In genomic region chr3:117494118-117494517, GRCm38 (mm10) we compare ENCODE assay signal across 9 mouse cellular contexts.
DNase-seq lines count a peak whose midpoint lies in the region; ATAC-seq and TF ChIP-seq lines count a peak whose summit lies in the region.
"Had no signal": no experiment of that assay in that cellular context is flagged by ENCODE, and none has a peak within 500 bp of the region (broad histone marks: within the 10 kb centered on the region; RNA-seq: fewer than 3 reads in every experiment).

No protein-coding gene starts in this region.

- H3K27me3 ChIP-seq in testis, adult 2 months (ENCODE audit: control insufficient read depth, insufficient read depth, low read length), result no peaks in the 10 kb centered on the region

- H3K4me1 ChIP-seq in testis, adult 2 months (ENCODE audit: control insufficient read depth, insufficient read depth, low read length), result no peaks in the 10 kb centered on the region
- H3K4me1 ChIP-seq in cortical plate, adult 2 months (ENCODE audit: control insufficient read depth, insufficient read depth, low read length), result no peaks in the 10 kb centered on the region

- H3K36me3 ChIP-seq in testis, adult 2 months (ENCODE audit: control insufficient read depth, insufficient read depth, low read length), result no peaks in the 10 kb centered on the region

- H3K27ac ChIP-seq in testis, adult 2 months (ENCODE audit: control insufficient read depth, insufficient read depth, low read depth, low read length), result no peak overlapping the region
- H3K27ac ChIP-seq in cortical plate, adult 2 months (ENCODE audit: insufficient read depth, low read length), result no peak overlapping the region
- H3K27ac ChIP-seq: macrophage had no signal

- no peak for TF ChIP-seq POLR2A in testis, adult 2 months (IDR thresholded peaks at IDR 0.05; ENCODE audit: control insufficient read depth, low read depth, low read length)
- no peak for TF ChIP-seq POLR2A in cortical plate, adult 2 months (IDR thresholded peaks at IDR 0.05; ENCODE audit: extremely low read depth, insufficient read depth, low read length)

- no peak overlapping the region for H3K4me3 ChIP-seq in testis, adult 2 months (ENCODE audit: control insufficient read depth, low read depth, low read length)
- no peak overlapping the region for H3K4me3 ChIP-seq in cortical plate, adult 2 months (ENCODE audit: insufficient read depth, low read length)

- no peak for ATAC-seq in inflammation-experienced regulatory T-cells, adult 6 months

- 0 out of 2 replicates have a peak, but pooled peaks have one; percentile 7 for TF ChIP-seq CTCF in testis, adult 2 months (IDR thresholded peaks at IDR 0.05; ENCODE audit: control insufficient read depth, insufficient read depth, insufficient replicate concordance, low read depth, low read length)
- TF ChIP-seq CTCF in cortical plate, adult 2 months (IDR thresholded peaks at IDR 0.05; ENCODE audit: extremely low read depth, insufficient read depth, low read length), result peak; percentile 55

- DNase-seq in gastrocnemius, postnatal 10 days, result peak; percentile 18
- DNase-seq in gastrocnemius, adult 18-20 months (ENCODE audit: low spot score), result no peak
- DNase-seq in testis, postnatal 14 days (ENCODE audit: low spot score), result no peak
- DNase-seq in layer of hippocampus, postnatal 10 days (ENCODE audit: low spot score in 2 of 2), result peak; percentile 26 to 44
- peak; percentile 10 for DNase-seq in ovary, postnatal 14 days (ENCODE audit: low spot score)

Comparison
In these comparisons a context has a peak if more than half of its experiments do, and no peak if none do; other contexts are left out.
1. DNase-seq: peak in gastrocnemius, postnatal 10 days (single experiment), layer of hippocampus, postnatal 10 days (2 of 2) and ovary, postnatal 14 days (single experiment); none in gastrocnemius, adult 18-20 months (single experiment) and testis, postnatal 14 days (single experiment).